Mouse (Mus musculus) C2C12 (cell line): ENCODE measurements around the gene Vps39. TPM values are rescaled to one million over a fixed set of nuclear protein-coding genes. Genes with fewer than 3 reads are reported as not detected.

Experiments
- H3K27me3 ChIP-seq: one replicate; pipeline ENCODE4 v1.6.1; 2011; ENCODE audit not compliant: control insufficient read depth, insufficient read depth, insufficient read length
- H3K36me3 ChIP-seq: one replicate; pipeline ENCODE4 v1.6.1; 2011; ENCODE audit not compliant: control insufficient read depth, insufficient read depth
- H3K4me3 ChIP-seq: one replicate; pipeline ENCODE4 v1.5.1; 2011; ENCODE audit warnings: mild to moderate bottlenecking, control low read depth; ENCODE audit not compliant: poor library complexity, insufficient read depth, severe bottlenecking
- H3K79me2 ChIP-seq: one replicate; pipeline ENCODE4 v1.6.1; 2011; ENCODE audit not compliant: control insufficient read depth, insufficient read depth
- H3K79me3 ChIP-seq: one replicate; pipeline ENCODE4 v1.6.1; 2011; ENCODE audit warnings: low read depth, control low read depth
- H3ac ChIP-seq: one replicate; pipeline ENCODE3; 2011; ENCODE audit warnings: low read depth; ENCODE audit not compliant: control insufficient read depth, insufficient read length
- CEBPB ChIP-seq: IDR thresholded peaks from one replicate; pipeline ENCODE4 v1.6.1; 2011; ENCODE audit warnings: low read depth, mild to moderate bottlenecking, control low read depth, moderate library complexity
- CTCF ChIP-seq: IDR thresholded peaks from one replicate; pipeline ENCODE4 v1.5.1; 2011; ENCODE audit not compliant: control insufficient read depth, insufficient read depth, insufficient read length
- FOSL1 ChIP-seq: IDR thresholded peaks from one replicate; pipeline ENCODE4 v1.8.0; 2011; ENCODE audit warnings: mild to moderate bottlenecking, low read length; ENCODE audit not compliant: poor library complexity, insufficient read depth, severe bottlenecking
- MAX ChIP-seq: IDR thresholded peaks from one replicate; pipeline ENCODE4 v1.6.1; 2011; ENCODE audit warnings: mild to moderate bottlenecking, control low read depth
- MYOD1 ChIP-seq: IDR thresholded peaks from one replicate; pipeline ENCODE4 v1.6.1; 2011; ENCODE audit warnings: low read depth; ENCODE audit not compliant: control insufficient read depth, insufficient read length
- MYOG ChIP-seq: IDR thresholded peaks from one replicate; pipeline ENCODE4 v1.6.1; 2011; ENCODE audit not compliant: control insufficient read depth, insufficient read length; ENCODE audit errors: extremely low read depth
- USF1 ChIP-seq: IDR thresholded peaks from one replicate; pipeline ENCODE4 v1.6.1; 2011; ENCODE audit warnings: low read depth, mild to moderate bottlenecking, control low read depth, moderate library complexity
- polyA plus RNA-seq: library from polyadenylated mRNA; unstranded; fragments of >200 nt; fragmentation: generic; extraction: Trizol; gene quantifications from one replicate; pipeline ENCODE4 v1.2.1, GENCODE M21; 2012; ENCODE audit warnings: missing spikeins

Vps39 gene
- polyA plus RNA-seq, 1 experiment, result 12.3 TPM

DNA sequence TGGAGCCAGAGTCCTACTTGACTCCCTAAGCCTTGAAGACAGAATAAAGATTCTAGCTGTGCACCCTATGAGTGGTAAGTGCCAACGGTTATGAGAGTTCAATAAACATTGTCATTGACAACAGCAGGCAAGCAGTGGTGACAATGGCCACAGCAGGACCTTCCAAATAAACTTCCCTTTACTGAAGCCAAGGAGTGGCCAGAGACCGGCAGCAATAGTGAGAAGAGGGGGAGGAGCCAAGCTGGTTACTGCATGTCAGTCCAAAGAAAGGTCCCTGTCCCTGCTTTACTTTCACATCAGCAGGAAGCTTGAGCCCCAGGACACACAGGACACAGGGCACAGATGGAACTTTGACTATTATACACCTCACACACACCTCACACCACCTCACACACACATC is 56.8 kb downstream of the Vps39 start:
- no peak for TF ChIP-seq CEBPB
- TF ChIP-seq MYOD1, result no peak
- H3ac ChIP-seq, result no peak overlapping the region
- no peaks in the 10 kb centered on the region for H3K79me2 ChIP-seq
- no peaks in the 10 kb centered on the region for H3K79me3 ChIP-seq
- peaks cover 13% of the 10 kb centered on the region for H3K27me3 ChIP-seq
- no peaks in the 10 kb centered on the region for H3K36me3 ChIP-seq
- H3K4me3 ChIP-seq, result no peak overlapping the region

DNA sequence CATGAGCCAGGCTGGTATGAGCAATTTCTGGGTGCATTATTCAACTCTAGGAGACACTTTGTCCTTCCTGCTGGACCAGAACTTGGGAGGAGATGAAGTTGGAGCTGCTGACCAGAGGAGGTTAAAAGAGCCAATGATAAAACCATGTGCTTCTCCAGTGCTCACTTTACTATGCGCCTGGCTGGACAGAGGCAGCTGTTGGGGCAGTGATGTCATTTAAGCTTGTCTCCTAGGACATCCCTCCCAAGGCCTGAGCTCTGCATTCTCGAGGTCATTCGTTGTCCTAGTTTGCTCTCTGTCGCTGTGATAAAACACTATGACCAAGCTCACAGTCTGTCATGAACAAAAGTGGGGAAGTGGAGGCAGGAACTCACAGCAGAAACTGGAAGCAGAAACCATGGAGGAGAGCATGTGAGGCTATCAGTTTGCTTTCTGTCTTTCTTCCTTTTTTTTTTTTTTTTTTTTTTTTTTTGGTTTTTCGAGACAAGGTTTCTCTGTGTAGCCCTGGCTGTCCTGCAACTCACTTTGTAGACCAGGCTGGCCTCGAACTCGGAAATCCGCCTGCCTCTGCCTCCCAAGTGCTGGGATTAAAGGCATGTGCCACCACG is 61.4 kb downstream of the Vps39 start:
- Histone ChIP-seq H3ac (no peak overlapping the region), H3K4me3 (no peak overlapping the region), H3K79me3 (no peaks in the 10 kb centered on the region), H3K79me2 (no peaks in the 10 kb centered on the region), H3K36me3 (no peaks in the 10 kb centered on the region), H3K27me3 (peaks cover 49% of the 10 kb centered on the region)
- no peak for TF ChIP-seq USF1
- TF ChIP-seq MYOG, result no peak
- no peak for TF ChIP-seq FOSL1
- no peak for TF ChIP-seq MAX
- TF ChIP-seq MYOD1, result no peak
- no peak for TF ChIP-seq CTCF
- TF ChIP-seq CEBPB, result no peak

DNA sequence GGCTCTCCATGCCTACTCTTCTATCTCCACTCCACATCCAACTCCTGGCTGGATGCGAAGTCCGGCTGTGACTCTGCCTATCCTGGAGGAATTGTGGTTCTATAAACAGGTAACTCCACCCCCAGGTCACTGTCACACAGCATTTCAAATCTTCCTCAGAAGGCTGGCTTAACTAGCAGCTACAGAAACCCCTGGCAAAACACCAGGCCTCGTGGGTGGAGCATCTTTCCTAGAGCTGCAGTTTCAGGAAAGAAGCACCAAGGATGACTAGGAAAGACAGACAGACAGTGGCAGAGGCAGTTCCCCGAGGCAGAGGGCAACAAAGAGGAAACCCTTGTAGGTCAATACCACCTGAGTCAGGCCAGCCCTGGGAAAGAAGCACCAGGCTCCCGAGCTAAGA is 63.9 kb downstream of the Vps39 start, which contains the start of gene Pla2g4d:
Gene Pla2g4d, minus strand, starts transcription at position 203 of the 400 bp plus-strand sequence.
- Histone ChIP-seq H3K79me3 (no peaks in the 10 kb centered on the region), H3ac (no peak within 1 kb of the TSS), H3K36me3 (no peaks in the 10 kb centered on the region), H3K27me3 (peaks cover 53% of the 10 kb centered on the region), H3K4me3 (no peak within 1 kb of the TSS), H3K79me2 (no peaks in the 10 kb centered on the region)
- TF ChIP-seq FOSL1 (no peak), CTCF (no peak), MYOD1 (no peak), CEBPB (no peak), MAX (no peak), USF1 (no peak), MYOG (no peak)

DNA sequence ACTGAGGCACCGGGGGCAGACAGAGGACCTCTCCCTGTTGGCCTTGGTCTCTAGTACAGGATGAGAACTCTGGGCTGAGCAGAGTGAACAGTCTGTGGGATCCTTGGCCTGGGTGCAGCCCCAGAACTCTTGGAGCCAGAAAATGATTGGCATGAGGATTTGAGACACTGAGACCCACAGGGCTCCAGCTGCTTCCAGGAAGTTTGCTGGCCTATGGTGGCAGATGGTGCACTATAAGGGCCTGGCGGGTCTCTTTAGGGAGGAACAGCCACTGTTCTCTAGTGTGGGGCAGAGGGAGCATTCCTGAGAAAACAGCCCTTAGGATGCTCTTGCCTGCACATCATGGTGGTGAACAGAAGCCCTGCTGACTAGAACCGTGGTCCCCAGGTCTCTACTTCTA is 64.5 kb downstream of the Vps39 start:
- Histone ChIP-seq H3K36me3 (no peaks in the 10 kb centered on the region), H3K4me3 (no peak overlapping the region), H3K79me3 (no peaks in the 10 kb centered on the region), H3ac (no peak overlapping the region), H3K27me3 (peaks cover 56% of the 10 kb centered on the region), H3K79me2 (no peaks in the 10 kb centered on the region)
- TF ChIP-seq MYOD1 (no peak), CTCF (no peak), CEBPB (no peak), MYOG (no peak), USF1 (no peak)

DNA sequence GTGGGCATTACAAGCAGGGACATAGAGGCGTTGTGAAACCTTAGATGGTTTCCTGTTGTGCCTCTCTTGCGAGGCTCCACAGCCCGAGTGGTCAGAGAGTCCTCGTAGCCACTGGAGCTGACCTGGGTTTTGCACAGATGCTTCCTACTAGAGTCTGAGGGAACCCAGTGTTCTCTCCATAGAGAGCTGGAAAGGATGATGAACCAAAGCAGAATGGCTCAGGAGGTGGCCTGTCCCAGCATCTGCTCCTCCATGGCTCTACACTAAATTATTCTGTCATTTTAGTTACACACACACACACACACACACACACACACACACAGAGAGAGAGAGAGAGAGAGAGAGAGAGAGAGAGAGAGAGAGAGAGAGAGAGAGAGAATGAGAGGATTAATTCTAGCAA is 67.3 kb downstream of the Vps39 start:
- Histone ChIP-seq H3K79me3 (no peaks in the 10 kb centered on the region), H3K36me3 (no peaks in the 10 kb centered on the region), H3ac (no peak overlapping the region), H3K27me3 (peaks cover 46% of the 10 kb centered on the region), H3K79me2 (no peaks in the 10 kb centered on the region), H3K4me3 (no peak overlapping the region)
- TF ChIP-seq CTCF, result no peak
- TF ChIP-seq MAX, result no peak
- TF ChIP-seq FOSL1, result no peak
- no peak for TF ChIP-seq CEBPB
- no peak for TF ChIP-seq MYOG
- no peak for TF ChIP-seq USF1
- no peak for TF ChIP-seq MYOD1

DNA sequence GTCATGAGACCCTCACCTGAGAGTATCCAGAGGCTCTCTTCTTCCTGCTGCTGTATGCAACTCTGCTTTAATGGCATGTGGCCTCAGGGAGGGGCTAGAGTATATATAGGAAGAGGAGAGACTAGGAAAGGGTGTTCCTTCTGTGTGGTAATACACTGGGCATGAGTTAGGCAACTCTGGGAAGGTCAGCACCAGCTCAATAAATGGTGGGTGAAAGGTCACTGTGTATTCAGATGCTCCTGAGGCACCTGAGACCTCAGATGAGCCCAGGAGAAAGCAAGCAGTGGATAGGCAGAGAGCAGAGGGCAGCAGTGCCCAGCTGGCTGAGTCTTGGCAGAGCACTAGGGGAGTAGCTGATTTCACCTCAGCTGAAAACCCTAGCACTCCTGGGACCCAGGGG is 68.2 kb downstream of the Vps39 start:
- Histone ChIP-seq H3K4me3 (no peak overlapping the region), H3K27me3 (peaks cover 39% of the 10 kb centered on the region), H3K79me2 (no peaks in the 10 kb centered on the region), H3K79me3 (no peaks in the 10 kb centered on the region), H3K36me3 (no peaks in the 10 kb centered on the region), H3ac (no peak overlapping the region)
- TF ChIP-seq USF1 (no peak), MYOD1 (no peak), MYOG (no peak), CTCF (no peak), CEBPB (no peak), FOSL1 (no peak), MAX (no peak)
